16 mouse cellular contexts compared by ENCODE assay signal in the genomic region with DNA sequence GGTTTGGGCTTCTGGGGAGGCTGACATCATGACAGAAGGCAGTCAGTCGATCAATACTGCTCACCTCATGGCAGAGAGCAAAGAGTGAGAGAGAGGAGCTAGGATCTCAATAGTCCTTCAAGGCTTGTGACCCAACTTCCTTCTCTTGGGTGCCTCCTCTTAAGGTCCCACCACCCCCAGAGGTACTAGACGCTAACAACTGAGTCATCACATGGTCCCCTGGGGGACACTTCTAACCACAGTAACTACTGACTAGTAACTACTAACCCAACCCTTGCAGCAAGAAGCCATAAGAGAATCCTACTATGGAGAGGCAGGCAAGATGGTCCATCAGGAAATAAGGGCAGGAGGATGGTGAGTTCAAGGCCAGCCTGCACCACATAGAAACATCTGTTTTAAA.
"Had no signal": no experiment of that assay in that cellular context is flagged by ENCODE, and none has a peak within 500 bp of the region (broad histone marks: within the 10 kb centered on the region; RNA-seq: fewer than 3 reads in every experiment).

No protein-coding gene starts in this region.

- H3K4me2 ChIP-seq: neural tube, embryonic 12.5 days; neural tube, embryonic 13.5 days; neural tube, embryonic 15.5 days; stomach, embryonic 15.5 days had no signal

- H3K9me3 ChIP-seq: neural tube, embryonic 12.5 days; neural tube, embryonic 13.5 days; neural tube, embryonic 15.5 days; stomach, embryonic 15.5 days had no signal

- H3K4me1 ChIP-seq: neural tube, embryonic 12.5 days; neural tube, embryonic 13.5 days; neural tube, embryonic 15.5 days; stomach, embryonic 15.5 days had no signal

- H3K27me3 ChIP-seq: neural tube, embryonic 12.5 days; neural tube, embryonic 13.5 days; neural tube, embryonic 15.5 days; stomach, embryonic 15.5 days had no signal

- H3K27ac ChIP-seq: neural tube, embryonic 12.5 days; neural tube, embryonic 13.5 days; neural tube, embryonic 15.5 days; stomach, embryonic 15.5 days; stomach, postnatal 0 days had no signal

- H3K4me3 ChIP-seq: neural tube, embryonic 12.5 days; neural tube, embryonic 13.5 days; neural tube, embryonic 15.5 days; stomach, embryonic 15.5 days had no signal

- DNase-seq: right cerebral cortex, adult 18-20 months; right cerebral cortex, postnatal 14 days; right cerebral cortex, postnatal 25 days; right cerebral cortex, postnatal 4 days; spleen, adult 18-20 months; thymus, adult 18-20 months; thymus, adult 2 months; thymus, postnatal 14 days; thymus, postnatal 25 days; thymus, postnatal 36 days; thymus, postnatal 4 days had no signal

- H3K9ac ChIP-seq: neural tube, embryonic 12.5 days; neural tube, embryonic 13.5 days; neural tube, embryonic 15.5 days; stomach, embryonic 15.5 days had no signal

- H3K36me3 ChIP-seq: neural tube, embryonic 12.5 days; neural tube, embryonic 13.5 days; neural tube, embryonic 15.5 days; stomach, embryonic 15.5 days had no signal
